Mouse (Mus musculus): ENCODE data around the gene Lingo4.

GRCm38 (mm10) chr3:94392128-94392527 lies 6.2 kb upstream of the Lingo4 start:
- no peak for TF ChIP-seq CTCF (IDR thresholded peaks at IDR 0.05; ENCODE audit: borderline replicate concordance, insufficient read depth, low read length)
- no peak for TF ChIP-seq POLR2A (IDR thresholded peaks at IDR 0.05; ENCODE audit: low read depth, low read length)
